Mouse (Mus musculus): Measurements from ENCODE around the gene Gm13288. TPM values are rescaled to one million over a fixed set of nuclear protein-coding genes. Genes with fewer than 3 reads are reported as not detected.
"Not testable (repeated sequence)": the region's sequence is repeated elsewhere in the genome, so short reads cannot be mapped to it uniquely, and the experiment has no call there.

Gene Gm13288
- 0.09 TPM in 1 of 2 replicates, not detected in the other for polyA plus RNA-seq (2016; fragmentation: Nextera tagmentation; extraction: Ambion mirVana)

- H3K27me3 ChIP-seq (ENCODE audit: low read depth, poor library complexity, severe bottlenecking): peaks cover 16% of the 10 kb centered on the region
- H3K9me3 ChIP-seq (replicated peaks); H3K4me3 ChIP-seq; DNase-seq (ENCODE audit: low spot score); H3K27ac ChIP-seq (replicated peaks); H3K36me3 ChIP-seq; H3K4me1 ChIP-seq: not testable (repeated sequence)
- WGBS: no CpG with 5 or more reads among the region's 8 CpGs
These were observed at the start of gene Gm13288 for GRCm38 (mm10) chr4:88805231-88805630. Gm13288 (plus strand) TSS chr4:88805531.

- 13% methylated on average over 29 of the region's 31 CpGs for WGBS
- not testable (repeated sequence) for H3K9me3 ChIP-seq (replicated peaks); H3K36me3 ChIP-seq; H3K27me3 ChIP-seq (ENCODE audit: low read depth, poor library complexity, severe bottlenecking)
- H3K4me3 ChIP-seq: peak overlapping the region; percentile 63
- peaks cover 13% of the 10 kb centered on the region for H3K4me1 ChIP-seq
- H3K27ac ChIP-seq (replicated peaks): peak overlapping the region; percentile 86
- DNase-seq (ENCODE audit: low spot score): peak; percentile 50
These were observed 48.5 kb upstream of the Gm13288 start for GRCm38 (mm10) chr4:88756581-88757513.

GRCm38 (mm10) chr4:88757628-88758031, 47.7 kb upstream of the Gm13288 start:
- H3K36me3 ChIP-seq; H3K27me3 ChIP-seq (ENCODE audit: low read depth, poor library complexity, severe bottlenecking); H3K9me3 ChIP-seq (replicated peaks): not testable (repeated sequence)
- WGBS: under 1% methylated on average over 21 of the region's 21 CpGs
- peak overlapping the region; percentile 63 for H3K4me3 ChIP-seq
- peak overlapping the region; percentile 86 for H3K27ac ChIP-seq (replicated peaks)
- peaks cover 14% of the 10 kb centered on the region for H3K4me1 ChIP-seq
- peak; percentile 87 for DNase-seq (ENCODE audit: low spot score)

GRCm38 (mm10) chr4:88758751-88759150, 46.6 kb upstream of the Gm13288 start:
- H3K9me3 ChIP-seq (replicated peaks); DNase-seq (ENCODE audit: low spot score); H3K36me3 ChIP-seq; H3K27me3 ChIP-seq (ENCODE audit: low read depth, poor library complexity, severe bottlenecking); H3K4me3 ChIP-seq; H3K27ac ChIP-seq (replicated peaks): not testable (repeated sequence)
- 91% methylated on average over 9 of the region's 9 CpGs for WGBS
- peaks cover 17% of the 10 kb centered on the region for H3K4me1 ChIP-seq

- WGBS: 25% methylated on average over 10 of the region's 14 CpGs
- H3K4me1 ChIP-seq: peaks cover 17% of the 10 kb centered on the region
These were observed 45.6 kb upstream of the Gm13288 start, which contains the start of gene Gm13283 for GRCm38 (mm10) chr4:88759610-88760268. Gm13283 (plus strand) TSS chr4:88760119.

GRCm38 (mm10) chr4:88760431-88760830, 44.9 kb upstream of the Gm13288 start:
- not testable (repeated sequence) for H3K36me3 ChIP-seq; H3K27ac ChIP-seq (replicated peaks); H3K9me3 ChIP-seq (replicated peaks); H3K27me3 ChIP-seq (ENCODE audit: low read depth, poor library complexity, severe bottlenecking)
- Histone ChIP-seq H3K4me3 (peak overlapping the region; percentile 44), H3K4me1 (peaks cover 17% of the 10 kb centered on the region)
- WGBS: under 1% methylated on average over 26 of the region's 28 CpGs
- peak; percentile 77 for DNase-seq (ENCODE audit: low spot score)

More at GRCm38 (mm10) chr4:88759610-88760268, 45.6 kb upstream of the Gm13288 start, which contains the start of gene Gm13283:
- H3K4me3 ChIP-seq: peak within 1 kb of the TSS; percentile 44
- not testable (repeated sequence) for H3K27me3 ChIP-seq (ENCODE audit: low read depth, poor library complexity, severe bottlenecking); H3K9me3 ChIP-seq (replicated peaks); DNase-seq (ENCODE audit: low spot score); H3K27ac ChIP-seq (replicated peaks); H3K36me3 ChIP-seq

GRCm38 (mm10) chr4:88761776-88762175, 43.6 kb upstream of the Gm13288 start:
- 66% methylated on average over 6 of the region's 8 CpGs for WGBS
- H3K9me3 ChIP-seq (replicated peaks): not testable (repeated sequence)
- peaks cover 10% of the 10 kb centered on the region; the same call in 1 of the 2 replicates for H3K4me1 ChIP-seq

GRCm38 (mm10) chr4:88762341-88762740, 43.0 kb upstream of the Gm13288 start:
- peaks cover 10% of the 10 kb centered on the region; the same call in 1 of the 2 replicates for H3K4me1 ChIP-seq
- not testable (repeated sequence) for H3K27ac ChIP-seq (replicated peaks); H3K4me3 ChIP-seq; H3K36me3 ChIP-seq; DNase-seq (ENCODE audit: low spot score); H3K9me3 ChIP-seq (replicated peaks); H3K27me3 ChIP-seq (ENCODE audit: low read depth, poor library complexity, severe bottlenecking)
- 55% methylated on average over 9 of the region's 9 CpGs for WGBS

More at GRCm38 (mm10) chr4:88761776-88762175, 43.6 kb upstream of the Gm13288 start:
- not testable (repeated sequence) for H3K27me3 ChIP-seq (ENCODE audit: low read depth, poor library complexity, severe bottlenecking); DNase-seq (ENCODE audit: low spot score); H3K36me3 ChIP-seq; H3K4me3 ChIP-seq; H3K27ac ChIP-seq (replicated peaks)

- not testable (repeated sequence) for H3K27ac ChIP-seq (replicated peaks); H3K27me3 ChIP-seq (ENCODE audit: low read depth, poor library complexity, severe bottlenecking); H3K36me3 ChIP-seq; H3K9me3 ChIP-seq (replicated peaks)
- peak; percentile 81 for DNase-seq (ENCODE audit: low spot score)
- WGBS: 4% methylated on average over 30 of the region's 42 CpGs
- H3K4me3 ChIP-seq: peak overlapping the region; percentile 41
- H3K4me1 ChIP-seq: peaks cover 10% of the 10 kb centered on the region; the same call in 1 of the 2 replicates
These were observed 41.8 kb upstream of the Gm13288 start for GRCm38 (mm10) chr4:88763384-88764018.

- not testable (repeated sequence) for H3K27ac ChIP-seq (replicated peaks); H3K4me1 ChIP-seq; H3K27me3 ChIP-seq (ENCODE audit: low read depth, poor library complexity, severe bottlenecking); DNase-seq (ENCODE audit: low spot score); H3K9me3 ChIP-seq (replicated peaks); H3K4me3 ChIP-seq; H3K36me3 ChIP-seq
- WGBS: no CpG with 5 or more reads among the region's 32 CpGs
These were observed 31.8 kb upstream of the Gm13288 start, which contains the start of gene Gm13290 for GRCm38 (mm10) chr4:88773534-88773933. Gm13290 (plus strand) TSS chr4:88773834.

- H3K27ac ChIP-seq (replicated peaks); H3K4me3 ChIP-seq; H3K27me3 ChIP-seq (ENCODE audit: low read depth, poor library complexity, severe bottlenecking); DNase-seq (ENCODE audit: low spot score); H3K36me3 ChIP-seq; H3K9me3 ChIP-seq (replicated peaks); H3K4me1 ChIP-seq: not testable (repeated sequence)
- WGBS: no CpG with 5 or more reads among the region's 29 CpGs
These were observed 28.7 kb upstream of the Gm13288 start, which contains the start of gene Gm13289 for GRCm38 (mm10) chr4:88776622-88777021. Gm13289 (plus strand) TSS chr4:88776922.

- WGBS: no CpG with 5 or more reads among the region's 29 CpGs
- not testable (repeated sequence) for H3K36me3 ChIP-seq; H3K27ac ChIP-seq (replicated peaks); H3K9me3 ChIP-seq (replicated peaks); H3K27me3 ChIP-seq (ENCODE audit: low read depth, poor library complexity, severe bottlenecking); DNase-seq (ENCODE audit: low spot score); H3K4me1 ChIP-seq; H3K4me3 ChIP-seq
These were observed 25.8 kb upstream of the Gm13288 start, which contains the start of gene Gm13272 for GRCm38 (mm10) chr4:88779550-88779949. Gm13272 (plus strand) TSS chr4:88779850.

Measured in midbrain, embryonic 10.5 days (tissue).